Mouse (Mus musculus) monocyte, adult 5-6 weeks (primary cell): ENCODE results near the gene Grik2. TPM values are rescaled to one million over a fixed set of nuclear protein-coding genes. Genes with fewer than 3 reads are reported as not detected.

ENCODE experiments used
- ATAC-seq: fragments of 153-309, 156-312 bp; replicated peaks from 2 replicates; pipeline ENCODE4 v1.8.0; 2017; ENCODE audit warnings: mild to moderate bottlenecking; ENCODE audit not compliant: low TSS enrichment, insufficient number of reproducible peaks, severe bottlenecking, poor library complexity, low FRiP score
- total RNA-seq: library from RNA; stranded (forward); fragments of 200-1000, 200-491, 200-594 nt; gene quantifications from 3 replicates; pipeline ENCODE4 v1.2.3, GENCODE M21; 2017

Gene Grik2
- total RNA-seq, 1 experiment from 2014 or later, result not detected

- no peak for ATAC-seq
Measured at GRCm38 (mm10) chr10:49716856-49717255, 71.7 kb downstream of the Grik2 start.

GRCm38 (mm10) chr10:49709748-49710147 is 78.8 kb downstream of the Grik2 start:
- ATAC-seq, result no peak

- ATAC-seq, result no peak
Measured at GRCm38 (mm10) chr10:49704446-49704845, 84.1 kb downstream of the Grik2 start.

GRCm38 (mm10) chr10:49652320-49652719 is 136.2 kb downstream of the Grik2 start:
- ATAC-seq, result no peak

- no peak for ATAC-seq
Measured at GRCm38 (mm10) chr10:49647116-49647515, 141.4 kb downstream of the Grik2 start.

GRCm38 (mm10) chr10:49639901-49640300 is 148.7 kb downstream of the Grik2 start:
- ATAC-seq, result no peak

GRCm38 (mm10) chr10:49623951-49624350 is 164.6 kb downstream of the Grik2 start:
- ATAC-seq, result no peak

GRCm38 (mm10) chr10:49597652-49598051 is 190.9 kb downstream of the Grik2 start:
- no peak for ATAC-seq

GRCm38 (mm10) chr10:49573514-49573913 is 215.1 kb downstream of the Grik2 start:
- no peak for ATAC-seq

- no peak for ATAC-seq
Measured at GRCm38 (mm10) chr10:49559872-49560407, 228.6 kb downstream of the Grik2 start.

- ATAC-seq, result no peak
Measured at GRCm38 (mm10) chr10:49542249-49542648, 246.3 kb downstream of the Grik2 start.

GRCm38 (mm10) chr10:49519752-49520151 is 268.8 kb downstream of the Grik2 start:
- ATAC-seq, result no peak

- ATAC-seq, result no peak
Measured at GRCm38 (mm10) chr10:49500628-49501027, 287.9 kb downstream of the Grik2 start.

- no peak for ATAC-seq
Measured at GRCm38 (mm10) chr10:49497302-49497701, 291.3 kb downstream of the Grik2 start.

- no peak for ATAC-seq
Measured at GRCm38 (mm10) chr10:49481439-49481838, 307.1 kb downstream of the Grik2 start.

GRCm38 (mm10) chr10:49480085-49480749 is 308.3 kb downstream of the Grik2 start:
- ATAC-seq, result no peak

GRCm38 (mm10) chr10:49473613-49474012 is 315.0 kb downstream of the Grik2 start:
- no peak for ATAC-seq

- no peak for ATAC-seq
Measured at GRCm38 (mm10) chr10:49456791-49457190, 331.8 kb downstream of the Grik2 start.

GRCm38 (mm10) chr10:49453535-49453934 is 335.0 kb downstream of the Grik2 start:
- no peak for ATAC-seq

GRCm38 (mm10) chr10:49441369-49441768 is 347.2 kb downstream of the Grik2 start:
- no peak for ATAC-seq

GRCm38 (mm10) chr10:49437057-49437456 is 351.5 kb downstream of the Grik2 start:
- no peak for ATAC-seq
